Mouse (Mus musculus) liver, embryonic 14.5 days (tissue): ENCODE measurements around the gene Sar1b. TPM values are rescaled to one million over a fixed set of nuclear protein-coding genes. Genes with fewer than 3 reads are reported as not detected.
A peak's percentile ranks its signal among the peaks of the same experiment; 100 is the strongest.

Experiments used
- ATAC-seq: fragments of 200-750 bp; cut with Nextera tagmentation; 2 replicates; pipeline ENCODE4 v1.8.0; 2017; ENCODE audit warnings: moderate number of reproducible peaks, mild to moderate bottlenecking, moderate library complexity; ENCODE audit not compliant: insufficient read depth
- DNase-seq, 3 experiments: peaks; one replicate each; pipeline ENCODE4 v3.0.0-alpha.2; 2012 to 2013; ENCODE audit warnings: low read depth in 3 of 3, low spot score in 3 of 3
- H3K27ac ChIP-seq: fragments of 300-500 bp; sonication (generic); 2 replicates; pipeline ENCODE4 v1.5.1; 2014; ENCODE audit warnings: moderate library complexity, mild to moderate bottlenecking, control low read depth, inconsistent platforms
- H3K27me3 ChIP-seq: fragments of 300-500 bp; sonication (generic); 2 replicates; pipeline ENCODE4 v1.6.1; 2014; ENCODE audit warnings: mild to moderate bottlenecking, low read length, moderate library complexity; ENCODE audit not compliant: control insufficient read depth, insufficient read depth
- H3K36me3 ChIP-seq: fragments of 300-500 bp; sonication (generic); replicated peaks from 2 replicates; pipeline ENCODE4 v1.6.1; 2014; ENCODE audit warnings: low read depth; ENCODE audit not compliant: control insufficient read depth, insufficient read depth
- H3K4me1 ChIP-seq, 2 experiments: fragments of 200-500 bp in 1 of 2; fragments of 300-500 bp in 1 of 2; sonication (generic) in 1 of 2; replicated peaks; 2 replicates each; pipeline ENCODE4 v1.6.1; 2012 to 2014; ENCODE audit warnings: antibody characterized with exemption in 1 of 2, inconsistent platforms in 1 of 2, low read length in 1 of 2; ENCODE audit not compliant: control insufficient read depth in 2 of 2, insufficient read depth in 2 of 2
- H3K4me2 ChIP-seq: fragments of 300-500 bp; sonication (generic); 2 replicates; pipeline ENCODE4 v1.6.1; 2014; ENCODE audit warnings: low read depth, mild to moderate bottlenecking, control low read depth, moderate library complexity
- H3K4me3 ChIP-seq, 2 experiments: fragments of 200-500 bp in 1 of 2; fragments of 300-500 bp in 1 of 2; sonication (generic) in 1 of 2; 2 replicates each; pipeline ENCODE4 v1.5.1; 2012 to 2014; ENCODE audit warnings: low read depth in 2 of 2, low read length in 2 of 2, mild to moderate bottlenecking in 2 of 2, control low read depth in 1 of 2, inconsistent platforms in 1 of 2, moderate library complexity in 1 of 2; ENCODE audit not compliant: insufficient read depth in 1 of 2
- H3K9ac ChIP-seq: fragments of 300-500 bp; sonication (generic); replicated peaks from 2 replicates; pipeline ENCODE4 v1.6.1; 2014; ENCODE audit warnings: mild to moderate bottlenecking, control low read depth, moderate library complexity
- H3K9me3 ChIP-seq: fragments of 300-500 bp; sonication (generic); 2 replicates; pipeline ENCODE4 v1.6.1; 2016; ENCODE audit warnings: low read length, mixed read lengths; ENCODE audit not compliant: control insufficient read depth
- CTCF ChIP-seq: IDR thresholded peaks from 2 replicates; pipeline ENCODE4 v1.5.1; 2016; ENCODE audit warnings: antibody characterized with exemption, low read depth, control low read depth
- EP300 ChIP-seq: IDR thresholded peaks from 2 replicates; pipeline ENCODE4 v1.6.1; 2016; ENCODE audit warnings: antibody characterized with exemption, low read depth
- WGBS: fragments of 180-500 bp; shearing (Covaris S2); extraction: QIAGEN DNeasy Blood & Tissue Kit; methylation state at CpG from one replicate; pipeline ENCODE4 v1.1.7; 2014; ENCODE audit not compliant: insufficient replicate concordance; 5-methylcytosine and 5-hydroxymethylcytosine counted together
- polyA plus RNA-seq, 2 experiments: library from polyadenylated mRNA; depleted of rRNA in 1 of 2; stranded (reverse) in 1 of 2; unstranded in 1 of 2; fragments of >200 nt; fragmentation: Nextera tagmentation in 1 of 2; extraction: Ambion mirVana in 1 of 2; gene quantifications; 2 replicates each; pipeline versions ENCODE4 v1.2.1 to v1.2.3; 2012 to 2014

Sar1b gene
- polyA plus RNA-seq, 2 experiments = 35.2 to 80.7 TPM

GRCm38 (mm10) chr11:51818837-51819236, 55.4 kb downstream of the Sar1b start:
- peaks cover 13 to 14% of the 10 kb centered on the region in 2 experiments for H3K4me1 ChIP-seq
- H3K9ac ChIP-seq = no peak overlapping the region
- no peak overlapping the region for H3K27ac ChIP-seq
- TF ChIP-seq CTCF (no peak), EP300 (no peak)
- DNase-seq = no peak
- H3K36me3 ChIP-seq = no peaks in the 10 kb centered on the region
- H3K4me2 ChIP-seq = no peak overlapping the region
- no peaks in the 10 kb centered on the region for H3K9me3 ChIP-seq
- no peak overlapping the region for H3K4me3 ChIP-seq
- no peaks in the 10 kb centered on the region for H3K27me3 ChIP-seq
- WGBS = 74% methylated on average over 4 of the region's 4 CpGs
- no peak for ATAC-seq

- Histone ChIP-seq H3K27ac (no peak overlapping the region), H3K4me3 (no peak overlapping the region), H3K27me3 (no peaks in the 10 kb centered on the region), H3K4me1 (peaks cover 14 to 15% of the 10 kb centered on the region in 2 experiments), H3K9me3 (no peaks in the 10 kb centered on the region), H3K4me2 (no peak overlapping the region), H3K36me3 (no peaks in the 10 kb centered on the region), H3K9ac (no peak overlapping the region)
- TF ChIP-seq CTCF = peak; percentile 87
- TF ChIP-seq EP300 = no peak
- ATAC-seq (no peak), DNase-seq (peak in 2 of 3 experiments; percentile 52 to 62)
- 60% methylated on average over 3 of the region's 3 CpGs for WGBS
Measured at GRCm38 (mm10) chr11:51819964-51820363, 56.5 kb downstream of the Sar1b start.

- Histone ChIP-seq H3K4me3 (no peak overlapping the region), H3K4me2 (no peak overlapping the region), H3K9ac (no peak overlapping the region), H3K4me1 (peaks cover 14 to 15% of the 10 kb centered on the region in 2 experiments), H3K36me3 (no peaks in the 10 kb centered on the region), H3K27me3 (no peaks in the 10 kb centered on the region), H3K9me3 (no peaks in the 10 kb centered on the region), H3K27ac (no peak overlapping the region)
- TF ChIP-seq CTCF (peak; percentile 98), EP300 (no peak)
- DNase-seq = peak; percentile 52 to 59 (median 53)
- no peak for ATAC-seq
- 28% methylated on average over 11 of the region's 11 CpGs for WGBS
Measured at GRCm38 (mm10) chr11:51820861-51821260, 57.4 kb downstream of the Sar1b start.

GRCm38 (mm10) chr11:51822736-51823135, 59.2 kb downstream of the Sar1b start:
- H3K9me3 ChIP-seq = no peaks in the 10 kb centered on the region
- TF ChIP-seq EP300 (no peak), CTCF (no peak)
- no peak overlapping the region for H3K4me2 ChIP-seq
- H3K9ac ChIP-seq = no peak overlapping the region
- peak overlapping the region; percentile 21; the same call in 1 of the 2 replicates for H3K27ac ChIP-seq
- peak; percentile 60 for ATAC-seq
- H3K4me3 ChIP-seq = no peak overlapping the region
- H3K36me3 ChIP-seq = no peaks in the 10 kb centered on the region
- no peaks in the 10 kb centered on the region for H3K27me3 ChIP-seq
- 37% methylated on average over 4 of the region's 4 CpGs for WGBS
- peak in 2 of 3 experiments; percentile 30 to 33 for DNase-seq
- peaks cover 14 to 15% of the 10 kb centered on the region in 2 experiments for H3K4me1 ChIP-seq

GRCm38 (mm10) chr11:51823271-51823670, 59.8 kb downstream of the Sar1b start:
- H3K4me3 ChIP-seq = no peak overlapping the region
- no peak for ATAC-seq
- H3K27me3 ChIP-seq = no peaks in the 10 kb centered on the region
- WGBS = 82% methylated on average over 11 of the region's 11 CpGs
- no peak overlapping the region for H3K4me2 ChIP-seq
- no peak overlapping the region for H3K9ac ChIP-seq
- TF ChIP-seq CTCF (no peak), EP300 (no peak)
- H3K36me3 ChIP-seq = no peaks in the 10 kb centered on the region
- H3K4me1 ChIP-seq = peaks cover 14 to 15% of the 10 kb centered on the region in 2 experiments
- H3K9me3 ChIP-seq = no peaks in the 10 kb centered on the region
- H3K27ac ChIP-seq = peak overlapping the region; percentile 21; the same call in 1 of the 2 replicates
- no peak for DNase-seq
